Mouse (Mus musculus): ENCODE results near the gene Galnt7. TPM values are rescaled to one million over a fixed set of nuclear protein-coding genes. Genes with fewer than 3 reads are reported as not detected.

The Galnt7 gene
- total and polyA plus RNA-seq, 3 experiments, result 11.1 to 138 (median 18.5) TPM

DNA sequence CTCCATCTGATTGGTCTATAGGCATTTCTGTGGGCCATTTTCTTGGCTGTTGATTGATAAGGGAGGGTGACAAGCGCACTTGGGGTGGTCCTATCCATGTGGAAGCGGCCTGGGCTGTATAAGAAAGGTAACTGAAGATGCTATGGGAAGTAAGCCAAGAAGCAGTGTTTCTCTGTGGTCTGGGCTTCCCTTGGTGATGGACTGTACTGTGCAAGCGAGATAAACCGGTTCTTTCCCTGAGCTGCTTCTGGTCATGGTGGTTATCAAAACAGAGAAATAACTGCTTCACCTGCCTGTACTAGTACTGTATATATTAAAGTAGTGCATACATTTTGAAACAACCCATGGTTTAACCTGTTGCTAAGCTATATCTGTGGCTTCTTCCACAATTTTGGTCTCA, 161.0 kb downstream of the Galnt7 start:
- Histone ChIP-seq H3K27ac (ENCODE audit: control insufficient read depth, low read depth, low read length) (no peak overlapping the region), H3K79me2 (ENCODE audit: control insufficient read depth, insufficient read depth, low read length, poor library complexity) (peaks cover 8% of the 10 kb centered on the region), H3K9ac (ENCODE audit: control insufficient read depth, low read depth, low read length, poor library complexity, severe bottlenecking) (no peak overlapping the region), H3K27me3 (ENCODE audit: control insufficient read depth in 1 of 2, insufficient read depth in 2 of 2, low read length in 2 of 2) (no peaks in the 10 kb centered on the region), H3K4me1 (ENCODE audit: control insufficient read depth in 1 of 2, insufficient read depth in 2 of 2, low read length in 2 of 2) (peaks cover 5 to 21% of the 10 kb centered on the region in 2 experiments), H3K4me3 (ENCODE audit: control insufficient read depth in 1 of 2, insufficient read depth in 1 of 2, low read depth in 2 of 2, low read length in 2 of 2) (no peak overlapping the region), H3K9me3 (replicated peaks; ENCODE audit: insufficient read depth, low read length) (no peaks in the 10 kb centered on the region), H3K36me3 (ENCODE audit: control insufficient read depth in 1 of 2, insufficient read depth in 2 of 2, low read length in 2 of 2) (peaks cover 0 to 18% of the 10 kb centered on the region in 2 experiments; a peak in 2 of 4 replicates)
- no peak for TF ChIP-seq MAZ (IDR thresholded peaks at IDR 0.05; ENCODE audit: low read depth, low read length)
- TF ChIP-seq USF1 (IDR thresholded peaks at IDR 0.05; ENCODE audit: low read depth, low read length), result no peak
- no peak for TF ChIP-seq MAFK (IDR thresholded peaks at IDR 0.05; ENCODE audit: borderline replicate concordance, low read depth, low read length)
- peak; percentile 89 for TF ChIP-seq TAL1 (IDR thresholded peaks at IDR 0.05; ENCODE audit: low read length)
- peak; percentile 67 for TF ChIP-seq TCF12 (IDR thresholded peaks at IDR 0.05; ENCODE audit: low read depth, low read length)
- TF ChIP-seq CHD2 (IDR thresholded peaks at IDR 0.05; ENCODE audit: low read length), result no peak
- peak; percentile 35; the same call in 1 of the 2 replicates for TF ChIP-seq RCOR1 (IDR thresholded peaks at IDR 0.05; ENCODE audit: low read depth, low read length)
- no peak for TF ChIP-seq ZNF384 (IDR thresholded peaks at IDR 0.05; ENCODE audit: low read depth, low read length)
- no peak for TF ChIP-seq HCFC1 (IDR thresholded peaks at IDR 0.05; ENCODE audit: low read depth, low read length)
- TF ChIP-seq ZMIZ1 (IDR thresholded peaks at IDR 0.05; ENCODE audit: low read depth, low read length), result no peak
- peak; percentile 86 for TF ChIP-seq GATA1 (IDR thresholded peaks at IDR 0.05; ENCODE audit: low read depth, low read length)
- TF ChIP-seq POLR2AphosphoS5 (IDR thresholded peaks at IDR 0.05; ENCODE audit: borderline replicate concordance, low read depth, low read length), result no peak
- no peak for TF ChIP-seq NELFE (IDR thresholded peaks at IDR 0.05; ENCODE audit: low read depth, low read length)
- TF ChIP-seq KAT2A (conservative IDR thresholded peaks at IDR 0.05; ENCODE audit: low read depth, low read length), result no peak
- no peak for TF ChIP-seq E2F4 (IDR thresholded peaks at IDR 0.05; ENCODE audit: borderline replicate concordance, low read depth, low read length)
- peak; percentile 45 to 73; a peak in 3 of 4 replicates for TF ChIP-seq EP300 (IDR thresholded peaks at IDR 0.05; ENCODE audit: low read depth in 1 of 2, low read length in 2 of 2)
- peak; percentile 86 for DNase-seq (ENCODE audit: low read depth, low spot score)

DNA sequence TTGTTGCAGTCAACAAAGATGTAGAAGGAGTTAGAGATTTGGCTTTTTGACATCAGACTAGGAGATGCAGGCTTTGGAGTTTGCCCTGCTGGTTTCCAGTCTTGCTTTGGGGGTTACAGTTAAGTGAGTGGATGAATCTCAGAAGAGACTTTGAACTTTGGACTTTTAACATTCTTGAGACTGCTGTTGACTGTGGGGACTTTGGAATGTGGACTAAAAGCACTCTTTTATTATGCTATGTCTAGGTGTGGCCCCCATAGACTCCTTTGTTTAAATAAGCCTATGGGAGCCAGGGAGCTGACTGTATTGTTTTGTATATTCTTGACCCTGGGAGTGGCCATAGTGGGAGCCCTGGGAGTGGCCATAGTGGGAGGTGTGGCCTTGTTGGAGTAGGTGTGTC, 162.9 kb downstream of the Galnt7 start:
- TF ChIP-seq BHLHE40 (IDR thresholded peaks at IDR 0.05; ENCODE audit: borderline replicate concordance, low read depth, low read length) (no peak), SMC3 (IDR thresholded peaks at IDR 0.05; ENCODE audit: low read depth, low read length) (no peak), ELF1 (IDR thresholded peaks at IDR 0.05; ENCODE audit: low read depth, low read length) (no peak), CHD1 (IDR thresholded peaks at IDR 0.05; ENCODE audit: low read depth, low read length) (no peak), MAX (IDR thresholded peaks at IDR 0.05; ENCODE audit: low read length) (no peak), USF2 (IDR thresholded peaks at IDR 0.05; ENCODE audit: borderline replicate concordance in 1 of 2, insufficient read depth in 1 of 2, low read depth in 1 of 2, low read length in 2 of 2) (no peak), POLR2AphosphoS2 (IDR thresholded peaks at IDR 0.05; ENCODE audit: low read length) (no peak), MYC (IDR thresholded peaks at IDR 0.05; ENCODE audit: low read depth, low read length) (no peak), ZC3H11A (IDR thresholded peaks at IDR 0.05; ENCODE audit: low read depth, low read length) (no peak), E2F4 (IDR thresholded peaks at IDR 0.05; ENCODE audit: borderline replicate concordance, low read depth, low read length) (no peak), NRF1 (IDR thresholded peaks at IDR 0.05; ENCODE audit: insufficient read depth, low read depth, low read length, poor library complexity, severe bottlenecking) (no peak)
- H3K27me3 ChIP-seq (ENCODE audit: control insufficient read depth in 1 of 2, insufficient read depth in 2 of 2, low read length in 2 of 2), result no peaks in the 10 kb centered on the region
- DNase-seq (ENCODE audit: low read depth, low spot score), result no peak
- H3K36me3 ChIP-seq (ENCODE audit: control insufficient read depth in 1 of 2, insufficient read depth in 2 of 2, low read length in 2 of 2), result peaks cover 0 to 24% of the 10 kb centered on the region in 2 experiments; a peak in 3 of 4 replicates
- H3K9me3 ChIP-seq (replicated peaks; ENCODE audit: insufficient read depth, low read length), result no peaks in the 10 kb centered on the region
- no peak overlapping the region for H3K27ac ChIP-seq (ENCODE audit: control insufficient read depth, low read depth, low read length)
- H3K4me1 ChIP-seq (ENCODE audit: control insufficient read depth in 1 of 2, insufficient read depth in 2 of 2, low read length in 2 of 2), result peaks cover 12 to 23% of the 10 kb centered on the region in 2 experiments
- H3K79me2 ChIP-seq (ENCODE audit: control insufficient read depth, insufficient read depth, low read length, poor library complexity), result peaks cover 17% of the 10 kb centered on the region
- H3K4me3 ChIP-seq (ENCODE audit: control insufficient read depth in 1 of 2, insufficient read depth in 1 of 2, low read depth in 2 of 2, low read length in 2 of 2), result no peak overlapping the region
- H3K9ac ChIP-seq (ENCODE audit: control insufficient read depth, low read depth, low read length, poor library complexity, severe bottlenecking), result no peak overlapping the region

All from MEL (cell line).